Mouse (Mus musculus): ENCODE results near the gene Fzr1. TPM values are rescaled to one million over a fixed set of nuclear protein-coding genes. Genes with fewer than 3 reads are reported as not detected.
A peak's percentile ranks its signal among the peaks of the same experiment; 100 is the strongest.

Fzr1 gene
- polyA plus RNA-seq, 1 experiment from 2014 or later: 83.0 TPM

DNA sequence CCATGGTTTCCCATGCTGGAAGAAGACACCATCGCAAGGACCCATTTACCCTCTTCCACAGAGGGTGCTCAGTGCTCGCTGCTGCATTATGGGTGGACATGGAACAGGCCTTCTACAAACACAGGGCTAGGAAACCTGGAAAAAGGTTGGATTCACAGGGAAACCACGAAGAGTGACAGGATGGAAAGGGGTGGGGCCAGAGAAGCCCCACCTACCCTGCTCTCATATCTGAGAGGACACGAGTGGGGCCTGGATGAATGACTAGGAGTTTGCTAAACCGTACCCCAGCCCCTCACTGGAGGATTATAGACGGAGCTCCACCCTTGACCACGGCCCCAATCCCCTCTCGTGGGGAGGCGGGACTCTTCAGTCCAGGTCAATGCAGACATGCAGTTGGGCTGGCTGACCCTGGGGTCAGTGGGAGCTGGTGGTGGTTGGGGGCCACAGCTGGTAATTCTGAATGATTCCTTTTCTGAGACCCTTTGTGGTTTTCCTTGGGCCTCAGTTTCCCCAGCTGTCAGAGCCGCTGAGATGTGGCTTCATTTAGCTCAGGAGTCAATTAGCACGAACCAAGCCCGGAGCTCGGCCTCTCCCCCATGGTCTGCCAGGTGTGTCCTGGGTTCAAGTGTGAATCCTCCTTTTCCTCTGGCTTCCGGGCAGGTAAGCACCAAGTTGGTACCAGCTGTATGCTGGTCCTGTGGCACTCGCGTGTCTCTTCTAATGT lies 34.4 kb upstream of the Fzr1 start:
- ATAC-seq (ENCODE audit: low FRiP score): no peak
- no peak overlapping the region for H3K9ac ChIP-seq (ENCODE audit: low read depth, low read length)
- DNase-seq (ENCODE audit: low spot score): no peak
- H3K9me3 ChIP-seq (ENCODE audit: control insufficient read depth, low read length): no peaks in the 10 kb centered on the region
- H3K4me2 ChIP-seq (replicated peaks; ENCODE audit: low read depth, low read length): no peak overlapping the region
- peaks cover 8% of the 10 kb centered on the region for H3K27me3 ChIP-seq (ENCODE audit: control insufficient read depth, insufficient read depth, low read length)
- WGBS: 78% methylated on average over 16 of the region's 16 CpGs
- no peaks in the 10 kb centered on the region for H3K36me3 ChIP-seq (ENCODE audit: control insufficient read depth, insufficient read depth, low read length)
- H3K4me1 ChIP-seq (replicated peaks; ENCODE audit: control insufficient read depth, insufficient read depth, low read length): peaks cover 31% of the 10 kb centered on the region
- no peak overlapping the region for H3K4me3 ChIP-seq (ENCODE audit: low read depth, low read length)
- no peak overlapping the region; the same call in 1 of the 2 replicates for H3K27ac ChIP-seq (ENCODE audit: low read depth, low read length)

DNA sequence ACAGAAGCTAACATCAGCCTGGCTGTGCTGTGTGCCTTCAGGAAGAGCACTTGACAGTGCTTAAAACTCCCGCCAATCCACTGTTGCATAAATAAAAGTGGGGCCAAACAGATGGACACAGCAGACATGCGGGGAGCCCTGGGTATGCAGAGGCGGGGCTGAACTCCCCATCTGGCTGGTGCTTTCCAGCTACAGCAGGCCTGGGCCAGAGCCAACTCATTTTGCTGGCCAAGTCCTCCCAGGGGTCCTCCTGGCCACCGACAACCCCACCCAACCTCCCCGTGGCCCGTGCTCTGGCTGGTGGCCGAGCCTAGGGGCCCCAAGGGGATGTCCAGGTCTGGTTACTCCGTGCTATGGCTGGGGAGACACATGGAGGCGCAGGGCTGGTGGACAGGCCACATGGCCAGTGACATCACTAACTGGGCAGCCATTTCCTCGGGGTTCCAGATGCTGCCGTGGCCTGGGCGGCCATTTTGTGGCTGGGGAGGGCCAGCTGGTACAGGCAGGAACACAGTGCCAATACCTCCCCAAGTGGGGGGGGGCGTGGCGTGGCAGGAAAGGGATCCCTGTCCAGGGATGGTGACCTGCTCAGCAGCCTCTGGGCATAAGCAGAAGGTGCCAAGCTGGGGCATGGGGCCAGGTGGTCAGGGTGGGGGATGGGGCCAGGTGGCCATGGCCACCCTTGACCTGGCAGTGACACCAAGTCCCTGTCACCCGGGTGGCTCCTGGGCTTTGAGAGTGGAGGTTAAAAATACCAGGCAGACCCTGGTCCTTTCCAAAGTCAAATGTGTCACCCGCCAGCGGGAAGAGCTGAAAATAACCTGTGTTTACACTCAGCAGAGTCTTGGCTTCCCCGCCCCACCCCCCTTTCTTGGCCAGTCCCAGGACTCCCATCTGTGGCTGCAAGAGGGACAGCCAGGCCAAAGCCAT lies 33.4 kb upstream of the Fzr1 start:
- Histone ChIP-seq H3K27me3 (ENCODE audit: control insufficient read depth, insufficient read depth, low read length) (peaks cover 16% of the 10 kb centered on the region), H3K4me2 (replicated peaks; ENCODE audit: low read depth, low read length) (no peak overlapping the region), H3K4me1 (replicated peaks; ENCODE audit: control insufficient read depth, insufficient read depth, low read length) (peaks cover 32% of the 10 kb centered on the region), H3K27ac (ENCODE audit: low read depth, low read length) (peak overlapping the region; percentile 58), H3K36me3 (ENCODE audit: control insufficient read depth, insufficient read depth, low read length) (no peaks in the 10 kb centered on the region), H3K9ac (ENCODE audit: low read depth, low read length) (no peak overlapping the region), H3K4me3 (ENCODE audit: low read depth, low read length) (no peak overlapping the region), H3K9me3 (ENCODE audit: control insufficient read depth, low read length) (no peaks in the 10 kb centered on the region)
- no peak for DNase-seq (ENCODE audit: low spot score)
- ATAC-seq (ENCODE audit: low FRiP score): no peak
- 77% methylated on average over 18 of the region's 18 CpGs for whole genome bisulfite sequencing

DNA sequence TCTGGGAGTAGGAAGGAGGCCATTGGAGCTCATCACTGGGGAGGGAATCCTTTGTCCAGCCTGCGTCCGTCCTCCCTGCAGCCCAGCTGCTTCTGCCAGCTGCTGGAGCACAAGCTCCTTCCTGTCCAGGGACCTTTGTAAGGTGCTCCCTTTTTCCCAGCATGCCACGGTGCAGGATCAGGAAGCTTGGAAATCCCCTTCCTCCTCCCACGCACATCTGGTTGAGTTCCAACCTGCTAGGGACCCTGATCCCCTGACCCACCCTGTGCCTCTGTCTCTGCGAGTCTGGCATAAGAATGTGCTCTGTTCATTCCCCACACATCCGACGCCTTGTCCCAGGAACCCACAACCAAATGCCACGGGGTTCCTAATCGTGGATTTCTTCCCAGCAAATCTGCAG lies 32.7 kb upstream of the Fzr1 start:
- Histone ChIP-seq H3K27ac (ENCODE audit: low read depth, low read length) (peak overlapping the region; percentile 58; the same call in 1 of the 2 replicates), H3K9ac (ENCODE audit: low read depth, low read length) (no peak overlapping the region), H3K4me2 (replicated peaks; ENCODE audit: low read depth, low read length) (no peak overlapping the region), H3K4me3 (ENCODE audit: low read depth, low read length) (no peak overlapping the region), H3K27me3 (ENCODE audit: control insufficient read depth, insufficient read depth, low read length) (peaks cover 20% of the 10 kb centered on the region), H3K4me1 (replicated peaks; ENCODE audit: control insufficient read depth, insufficient read depth, low read length) (peaks cover 30% of the 10 kb centered on the region), H3K36me3 (ENCODE audit: control insufficient read depth, insufficient read depth, low read length) (no peaks in the 10 kb centered on the region), H3K9me3 (ENCODE audit: control insufficient read depth, low read length) (no peaks in the 10 kb centered on the region)
- ATAC-seq (ENCODE audit: low FRiP score) (no peak), DNase-seq (ENCODE audit: low spot score) (no peak)
- whole genome bisulfite sequencing: 82% methylated on average over 9 of the region's 9 CpGs

DNA sequence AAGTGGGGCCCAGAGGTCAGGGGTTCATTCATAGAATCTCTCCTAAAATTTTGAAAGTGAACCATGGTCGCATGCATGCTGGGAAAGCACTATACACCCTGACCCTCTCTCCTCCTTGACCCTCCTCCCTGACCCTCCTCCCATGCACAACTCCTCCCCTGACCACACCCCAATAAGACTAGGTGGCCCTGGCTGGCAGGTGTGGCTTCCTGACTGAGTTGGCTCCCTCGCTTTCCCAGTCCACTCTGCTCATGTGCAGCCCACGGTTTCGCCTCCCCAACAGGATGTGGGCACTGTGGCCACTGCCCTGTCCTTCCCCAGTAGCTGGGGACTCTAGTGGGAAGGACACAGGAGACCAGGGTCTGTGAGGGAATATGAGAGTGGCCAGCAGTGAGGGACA lies 32.0 kb upstream of the Fzr1 start:
- 60% methylated on average over 4 of the region's 4 CpGs for WGBS
- DNase-seq (ENCODE audit: low spot score): no peak
- Histone ChIP-seq H3K4me1 (replicated peaks; ENCODE audit: control insufficient read depth, insufficient read depth, low read length) (peaks cover 30% of the 10 kb centered on the region), H3K4me3 (ENCODE audit: low read depth, low read length) (no peak overlapping the region), H3K4me2 (replicated peaks; ENCODE audit: low read depth, low read length) (no peak overlapping the region), H3K9me3 (ENCODE audit: control insufficient read depth, low read length) (no peaks in the 10 kb centered on the region), H3K27me3 (ENCODE audit: control insufficient read depth, insufficient read depth, low read length) (peaks cover 20% of the 10 kb centered on the region), H3K9ac (ENCODE audit: low read depth, low read length) (no peak overlapping the region), H3K27ac (ENCODE audit: low read depth, low read length) (peak overlapping the region; percentile 53; the same call in 1 of the 2 replicates), H3K36me3 (ENCODE audit: control insufficient read depth, insufficient read depth, low read length) (no peaks in the 10 kb centered on the region)
- ATAC-seq (ENCODE audit: low FRiP score): no peak

GRCm38 (mm10) chr10:81409330-81409729 lies 31.0 kb upstream of the Fzr1 start:
- DNase-seq (ENCODE audit: low spot score): no peak
- 18% methylated on average over 8 of the region's 8 CpGs for WGBS

GRCm38 (mm10) chr10:81408871-81409291 lies 30.6 kb upstream of the Fzr1 start:
- WGBS: 17% methylated on average over 9 of the region's 9 CpGs
- peak overlapping the region; percentile 53 for H3K27ac ChIP-seq (ENCODE audit: low read depth, low read length)

More at GRCm38 (mm10) chr10:81409330-81409729, 31.0 kb upstream of the Fzr1 start:
- H3K27me3 ChIP-seq (ENCODE audit: control insufficient read depth, insufficient read depth, low read length): peaks cover 20% of the 10 kb centered on the region
- H3K9me3 ChIP-seq (ENCODE audit: control insufficient read depth, low read length): no peaks in the 10 kb centered on the region
- peak overlapping the region; percentile 53 for H3K27ac ChIP-seq (ENCODE audit: low read depth, low read length)
- no peak overlapping the region for H3K4me3 ChIP-seq (ENCODE audit: low read depth, low read length)
- no peak overlapping the region for H3K4me2 ChIP-seq (replicated peaks; ENCODE audit: low read depth, low read length)
- H3K36me3 ChIP-seq (ENCODE audit: control insufficient read depth, insufficient read depth, low read length): no peaks in the 10 kb centered on the region
- peaks cover 27% of the 10 kb centered on the region for H3K4me1 ChIP-seq (replicated peaks; ENCODE audit: control insufficient read depth, insufficient read depth, low read length)
- ATAC-seq (ENCODE audit: low FRiP score): no peak
- H3K9ac ChIP-seq (ENCODE audit: low read depth, low read length): 0 out of 2 replicates have a peak overlapping the region, but pooled peaks have one; percentile 27

DNA sequence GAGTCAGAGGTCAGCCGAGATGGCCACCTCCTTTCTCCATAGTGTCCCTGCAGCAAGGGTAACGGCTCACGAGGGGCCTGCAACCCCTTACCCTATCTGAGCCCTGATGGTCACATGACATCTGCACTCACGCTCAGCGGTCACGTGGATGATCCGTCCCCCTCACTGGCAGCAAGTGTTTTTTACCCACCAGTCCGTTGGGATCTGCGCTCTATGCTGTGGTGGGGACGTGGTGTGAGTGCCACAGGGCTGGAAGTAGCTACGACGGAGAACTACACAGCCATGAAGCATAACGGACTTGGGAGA lies 30.1 kb upstream of the Fzr1 start:
- ATAC-seq (ENCODE audit: low FRiP score) (no peak), DNase-seq (ENCODE audit: low spot score) (no peak)
- Histone ChIP-seq H3K4me3 (ENCODE audit: low read depth, low read length) (no peak overlapping the region), H3K27ac (ENCODE audit: low read depth, low read length) (peak overlapping the region; percentile 53; the same call in 1 of the 2 replicates), H3K9ac (ENCODE audit: low read depth, low read length) (no peak overlapping the region), H3K9me3 (ENCODE audit: control insufficient read depth, low read length) (no peaks in the 10 kb centered on the region), H3K4me1 (replicated peaks; ENCODE audit: control insufficient read depth, insufficient read depth, low read length) (peaks cover 26% of the 10 kb centered on the region), H3K4me2 (replicated peaks; ENCODE audit: low read depth, low read length) (no peak overlapping the region), H3K27me3 (ENCODE audit: control insufficient read depth, insufficient read depth, low read length) (peaks cover 22% of the 10 kb centered on the region), H3K36me3 (ENCODE audit: control insufficient read depth, insufficient read depth, low read length) (no peaks in the 10 kb centered on the region)
- 37% methylated on average over 13 of the region's 13 CpGs for WGBS

More at GRCm38 (mm10) chr10:81408871-81409291, 30.6 kb upstream of the Fzr1 start:
- ATAC-seq (ENCODE audit: low FRiP score) (peak; percentile 26; the same call in 1 of the 2 replicates), DNase-seq (ENCODE audit: low spot score) (peak; percentile 79)
- peaks cover 22% of the 10 kb centered on the region for H3K27me3 ChIP-seq (ENCODE audit: control insufficient read depth, insufficient read depth, low read length)
- H3K9me3 ChIP-seq (ENCODE audit: control insufficient read depth, low read length): no peaks in the 10 kb centered on the region
- H3K36me3 ChIP-seq (ENCODE audit: control insufficient read depth, insufficient read depth, low read length): no peaks in the 10 kb centered on the region
- H3K4me2 ChIP-seq (replicated peaks; ENCODE audit: low read depth, low read length): no peak overlapping the region
- H3K4me3 ChIP-seq (ENCODE audit: low read depth, low read length): no peak overlapping the region
- H3K4me1 ChIP-seq (replicated peaks; ENCODE audit: control insufficient read depth, insufficient read depth, low read length): peaks cover 26% of the 10 kb centered on the region
- H3K9ac ChIP-seq (ENCODE audit: low read depth, low read length): no peak overlapping the region

GRCm38 (mm10) chr10:81407539-81408423 lies 29.5 kb upstream of the Fzr1 start:
- ATAC-seq (ENCODE audit: low FRiP score) (no peak), DNase-seq (ENCODE audit: low spot score) (peak; percentile 59)
- Histone ChIP-seq H3K36me3 (ENCODE audit: control insufficient read depth, insufficient read depth, low read length) (no peaks in the 10 kb centered on the region), H3K4me3 (ENCODE audit: low read depth, low read length) (peak overlapping the region; percentile 23; the same call in 1 of the 2 replicates), H3K27me3 (ENCODE audit: control insufficient read depth, insufficient read depth, low read length) (peaks cover 22% of the 10 kb centered on the region), H3K9ac (ENCODE audit: low read depth, low read length) (peak overlapping the region; percentile 45), H3K4me2 (replicated peaks; ENCODE audit: low read depth, low read length) (peak overlapping the region; percentile 26), H3K4me1 (replicated peaks; ENCODE audit: control insufficient read depth, insufficient read depth, low read length) (peaks cover 32% of the 10 kb centered on the region), H3K27ac (ENCODE audit: low read depth, low read length) (peak overlapping the region; percentile 10; the same call in 1 of the 2 replicates), H3K9me3 (ENCODE audit: control insufficient read depth, low read length) (no peaks in the 10 kb centered on the region)
- WGBS: 28% methylated on average over 31 of the region's 31 CpGs
